In genomic region chr7:135403416-135403815, GRCm38 (mm10) we compare ENCODE assay signal across 7 mouse cellular contexts. TPM values are rescaled to one million over a fixed set of nuclear protein-coding genes. Genes with fewer than 3 reads are reported as not detected.
DNase-seq lines count a peak whose midpoint lies in the region; ATAC-seq and TF ChIP-seq lines count a peak whose summit lies in the region.

No protein-coding gene starts in this region.

- TF ChIP-seq EP300 in liver, embryonic 14.5 days (IDR thresholded peaks at IDR 0.05; ENCODE audit: low read depth) = no peak

- no peaks in the 10 kb centered on the region for H3K27me3 ChIP-seq in liver, embryonic 14.5 days (ENCODE audit: control insufficient read depth, insufficient read depth, low read length)

- no peak overlapping the region for H3K27ac ChIP-seq in liver, embryonic 14.5 days

- peaks cover 0 to under 1% of the 10 kb centered on the region in 2 experiments; a peak in 3 of 4 replicates for H3K4me1 ChIP-seq in liver, embryonic 14.5 days (replicated peaks; ENCODE audit: control insufficient read depth in 2 of 2, insufficient read depth in 2 of 2, low read length in 1 of 2)

- no peak overlapping the region for H3K4me2 ChIP-seq in liver, embryonic 14.5 days (ENCODE audit: low read depth)

- no peaks in the 10 kb centered on the region for H3K36me3 ChIP-seq in liver, embryonic 14.5 days (replicated peaks; ENCODE audit: control insufficient read depth, insufficient read depth, low read depth)

- H3K4me3 ChIP-seq in liver, embryonic 14.5 days (ENCODE audit: insufficient read depth in 1 of 2, low read depth in 2 of 2, low read length in 2 of 2) = no peak overlapping the region

- TF ChIP-seq CTCF in liver, embryonic 14.5 days (IDR thresholded peaks at IDR 0.05; ENCODE audit: low read depth) = peak; percentile 83

- no peak overlapping the region for H3K9ac ChIP-seq in liver, embryonic 14.5 days (replicated peaks)

- peak; percentile 29 for DNase-seq in CD4-positive helper T cell, adult 2 months (ENCODE audit: low read depth, low spot score)
- DNase-seq in MN1 (ENCODE audit: low spot score) = peak; percentile 60
- DNase-seq in cerebellum, adult 9-11 months = peak; percentile 54
- DNase-seq in frontal cortex, postnatal 10 days (ENCODE audit: low spot score in 2 of 2) = peak; percentile 35 to 73
- DNase-seq in kidney, postnatal 25 days = peak; percentile 67 to 85
- DNase-seq in liver, embryonic 14.5 days (ENCODE audit: low read depth in 3 of 3, low spot score in 3 of 3) = peak; percentile 46 to 59 (median 51)
- DNase-seq in right cerebral cortex, adult 2 months (ENCODE audit: low spot score in 2 of 2) = peak; percentile 71 to 91

- WGBS in liver, embryonic 14.5 days (ENCODE audit: insufficient replicate concordance) = 7% methylated on average over 5 of the region's 5 CpGs

- no peak for ATAC-seq in liver, embryonic 14.5 days (ENCODE audit: insufficient read depth)

- no peaks in the 10 kb centered on the region for H3K9me3 ChIP-seq in liver, embryonic 14.5 days (ENCODE audit: control insufficient read depth, low read length)

RNA-seq across cellular contexts. Expression of gene Foxi2, which starts 6.7 kb away (rescaled TPM):
- polyA plus RNA-seq in liver, embryonic 14.5 days (2012; rRNA removed) = not detected in 2 replicates
- polyA plus RNA-seq in liver, embryonic 14.5 days (2014; fragmentation: Nextera tagmentation; extraction: Ambion mirVana) = not detected in 2 replicates

Comparison
In these comparisons a context has a peak if more than half of its experiments do, and no peak if none do; other contexts are left out.
1. DNase-seq: peak in every context shown above with its lines; median percentile 81 in right cerebral cortex, adult 2 months; 76 in kidney, postnatal 25 days; 60 in MN1; 54 in cerebellum, adult 9-11 months; 54 in frontal cortex, postnatal 10 days; 51 in liver, embryonic 14.5 days; 29 in CD4-positive helper T cell, adult 2 months.